In the genomic region with DNA sequence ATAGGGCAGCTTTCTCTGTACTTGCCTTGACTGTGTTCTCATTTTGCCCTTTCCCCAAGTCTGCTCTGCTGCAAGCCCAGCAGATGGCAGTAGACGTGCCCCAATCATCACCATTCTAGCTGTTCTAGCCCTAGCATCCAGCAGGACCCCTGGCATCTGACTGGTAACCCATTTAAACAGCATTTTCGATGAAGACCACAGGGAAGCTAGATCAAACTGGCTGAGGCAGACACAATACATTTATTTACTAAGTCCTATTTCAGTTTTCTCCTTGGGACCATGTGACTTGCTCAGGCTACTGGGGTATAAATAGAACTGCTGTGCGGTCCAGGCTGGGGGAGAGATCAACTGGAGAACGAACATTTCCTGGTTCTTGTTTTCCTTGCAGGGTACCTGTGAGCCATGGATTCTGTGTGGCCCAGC, we compare ENCODE assay signal across 8 mouse cellular contexts.
DNase-seq lines count a peak whose midpoint lies in the region; ATAC-seq and TF ChIP-seq lines count a peak whose summit lies in the region.

No protein-coding gene starts in this region.

- H3K36me3 ChIP-seq in hindbrain, embryonic 12.5 days: no peaks in the 10 kb centered on the region
- H3K36me3 ChIP-seq in stomach, postnatal 0 days (ENCODE audit: control insufficient read depth, insufficient read depth, low read length): no peaks in the 10 kb centered on the region

- 55% methylated on average over 4 of the region's 4 CpGs for WGBS in hindbrain, embryonic 12.5 days
- WGBS in stomach, postnatal 0 days: 45% methylated on average over 4 of the region's 4 CpGs

- H3K9ac ChIP-seq in hindbrain, embryonic 12.5 days: no peak overlapping the region
- H3K9ac ChIP-seq in stomach, postnatal 0 days (ENCODE audit: low read length): no peak overlapping the region

- peak; percentile 93 for DNase-seq in heart, adult 11 months
- no peak for DNase-seq in heart, postnatal 25 days (ENCODE audit: low spot score)
- peak; percentile 13 for DNase-seq in cerebellum, adult 11 months
- DNase-seq in forelimb bud, embryonic 11.5 days (ENCODE audit: low read depth, low spot score): peak; percentile 45
- DNase-seq in layer of hippocampus, postnatal 25 days (ENCODE audit: extremely low spot score in 1 of 2, low spot score in 1 of 2): peak; percentile 24 to 52
- peak; percentile 48 for DNase-seq in mesoderm, embryonic 11.5 days (ENCODE audit: low read depth, low spot score)
- DNase-seq in stomach, postnatal 0 days (ENCODE audit: low spot score): peak; percentile 24

- H3K27me3 ChIP-seq in hindbrain, embryonic 12.5 days: no peaks in the 10 kb centered on the region
- H3K27me3 ChIP-seq in stomach, postnatal 0 days (ENCODE audit: control insufficient read depth, insufficient read depth, low read length): no peaks in the 10 kb centered on the region

- H3K27ac ChIP-seq in hindbrain, embryonic 12.5 days: no peak overlapping the region
- H3K27ac ChIP-seq in stomach, postnatal 0 days (replicated peaks): no peak overlapping the region

- no peaks in the 10 kb centered on the region for H3K9me3 ChIP-seq in hindbrain, embryonic 12.5 days (replicated peaks)
- H3K9me3 ChIP-seq in stomach, postnatal 0 days (ENCODE audit: control insufficient read depth, low read length): no peaks in the 10 kb centered on the region

- TF ChIP-seq CTCF in stomach, postnatal 0 days (IDR thresholded peaks at IDR 0.05; ENCODE audit: low read depth): peak; percentile 84

- no peak overlapping the region for H3K4me3 ChIP-seq in hindbrain, embryonic 12.5 days
- H3K4me3 ChIP-seq in stomach, postnatal 0 days (ENCODE audit: low read depth, low read length): no peak overlapping the region

- intact Hi-C loops in heart, postnatal 25 days (cut with DNase I): no loop called here

- no peaks in the 10 kb centered on the region for H3K4me1 ChIP-seq in hindbrain, embryonic 12.5 days
- no peaks in the 10 kb centered on the region for H3K4me1 ChIP-seq in stomach, postnatal 0 days (replicated peaks; ENCODE audit: control insufficient read depth, insufficient read depth)

- no peak overlapping the region for H3K4me2 ChIP-seq in hindbrain, embryonic 12.5 days (replicated peaks)
- H3K4me2 ChIP-seq in stomach, postnatal 0 days (replicated peaks; ENCODE audit: low read depth): no peak overlapping the region

- no peak for TF ChIP-seq EP300 in stomach, postnatal 0 days (optimal IDR thresholded peaks at IDR 0.05)

- peak; percentile 46 for ATAC-seq in hindbrain, embryonic 12.5 days (ENCODE audit: low FRiP score)
- ATAC-seq in stomach, postnatal 0 days (ENCODE audit: low FRiP score, low TSS enrichment): 0 out of 2 replicates have a peak, but pooled peaks have one; percentile 24
